Mouse (Mus musculus): Measurements from ENCODE around the gene Rasl11b. TPM values are rescaled to one million over a fixed set of nuclear protein-coding genes. Genes with fewer than 3 reads are reported as not detected.

The Rasl11b gene
- polyA plus RNA-seq, 1 experiment from 2014 or later: 86.7 TPM

GRCm38 (mm10) chr5:74209640-74210039 lies 14.6 kb downstream of the Rasl11b start:
- ATAC-seq: no peak
- H3K36me3 ChIP-seq (ENCODE audit: insufficient read depth, low read length): no peaks in the 10 kb centered on the region
- H3K27ac ChIP-seq (ENCODE audit: low read length): no peak overlapping the region

GRCm38 (mm10) chr5:74211346-74211745 lies 16.3 kb downstream of the Rasl11b start:
- DNase-seq (ENCODE audit: low spot score) (peak; percentile 55), ATAC-seq (peak; percentile 44)
- Histone ChIP-seq H3K27ac (ENCODE audit: low read length) (no peak overlapping the region), H3K27me3 (replicated peaks; ENCODE audit: insufficient read depth, low read length) (no peaks in the 10 kb centered on the region), H3K4me1 (ENCODE audit: insufficient read depth, low read depth, low read length) (peaks cover 8% of the 10 kb centered on the region), H3K9me3 (ENCODE audit: low read length) (no peaks in the 10 kb centered on the region), H3K4me3 (ENCODE audit: low read depth, low read length) (no peak overlapping the region), H3K36me3 (ENCODE audit: insufficient read depth, low read length) (no peaks in the 10 kb centered on the region), H3K9ac (replicated peaks; ENCODE audit: low read depth) (no peak overlapping the region), H3K4me2 (replicated peaks; ENCODE audit: low read depth, low read length) (no peak overlapping the region)
- TF ChIP-seq CTCF (IDR thresholded peaks at IDR 0.05) (no peak), EP300 (IDR thresholded peaks at IDR 0.05) (no peak)
- WGBS: 46% methylated on average over 11 of the region's 11 CpGs

More at GRCm38 (mm10) chr5:74209640-74210039, 14.6 kb downstream of the Rasl11b start:
- Histone ChIP-seq H3K27me3 (replicated peaks; ENCODE audit: insufficient read depth, low read length) (no peaks in the 10 kb centered on the region), H3K4me3 (ENCODE audit: low read depth, low read length) (no peak overlapping the region), H3K9me3 (ENCODE audit: low read length) (no peaks in the 10 kb centered on the region), H3K9ac (replicated peaks; ENCODE audit: low read depth) (no peak overlapping the region), H3K4me1 (ENCODE audit: insufficient read depth, low read depth, low read length) (peaks cover 8% of the 10 kb centered on the region), H3K4me2 (replicated peaks; ENCODE audit: low read depth, low read length) (no peak overlapping the region)
- 61% methylated on average over 4 of the region's 4 CpGs for WGBS
- TF ChIP-seq EP300 (IDR thresholded peaks at IDR 0.05) (no peak), CTCF (IDR thresholded peaks at IDR 0.05) (no peak)
- DNase-seq (ENCODE audit: low spot score): no peak

- Histone ChIP-seq H3K27ac (ENCODE audit: low read length) (no peak overlapping the region), H3K4me2 (replicated peaks; ENCODE audit: low read depth, low read length) (no peak overlapping the region; the same call in 1 of the 2 replicates), H3K4me3 (ENCODE audit: low read depth, low read length) (no peak overlapping the region), H3K9ac (replicated peaks; ENCODE audit: low read depth) (no peak overlapping the region), H3K36me3 (ENCODE audit: insufficient read depth, low read length) (no peaks in the 10 kb centered on the region), H3K4me1 (ENCODE audit: insufficient read depth, low read depth, low read length) (peaks cover 8% of the 10 kb centered on the region), H3K27me3 (replicated peaks; ENCODE audit: insufficient read depth, low read length) (no peaks in the 10 kb centered on the region), H3K9me3 (ENCODE audit: low read length) (no peaks in the 10 kb centered on the region)
- WGBS: 35% methylated on average over 7 of the region's 7 CpGs
- no peak for DNase-seq (ENCODE audit: low spot score)
- TF ChIP-seq CTCF (IDR thresholded peaks at IDR 0.05) (no peak), EP300 (IDR thresholded peaks at IDR 0.05) (no peak)
- no peak for ATAC-seq
Observed at GRCm38 (mm10) chr5:74214501-74215110, 19.5 kb downstream of the Rasl11b start.

- Histone ChIP-seq H3K36me3 (ENCODE audit: insufficient read depth, low read length) (no peaks in the 10 kb centered on the region), H3K27ac (ENCODE audit: low read length) (no peak overlapping the region), H3K4me2 (replicated peaks; ENCODE audit: low read depth, low read length) (no peak overlapping the region; the same call in 1 of the 2 replicates), H3K27me3 (replicated peaks; ENCODE audit: insufficient read depth, low read length) (no peaks in the 10 kb centered on the region), H3K4me3 (ENCODE audit: low read depth, low read length) (no peak overlapping the region), H3K9ac (replicated peaks; ENCODE audit: low read depth) (no peak overlapping the region), H3K9me3 (ENCODE audit: low read length) (no peaks in the 10 kb centered on the region), H3K4me1 (ENCODE audit: insufficient read depth, low read depth, low read length) (peaks cover 8% of the 10 kb centered on the region)
- no peak for TF ChIP-seq CTCF (IDR thresholded peaks at IDR 0.05)
- TF ChIP-seq EP300 (IDR thresholded peaks at IDR 0.05): no peak
- 53% methylated on average over 4 of the region's 4 CpGs for WGBS
- no peak for DNase-seq (ENCODE audit: low spot score)
- ATAC-seq: 0 out of 2 replicates have a peak, but pooled peaks have one; percentile 21
Observed at GRCm38 (mm10) chr5:74215125-74215524, 20.0 kb downstream of the Rasl11b start.

GRCm38 (mm10) chr5:74218524-74218923 lies 23.4 kb downstream of the Rasl11b start:
- WGBS: 72% methylated on average over 4 of the region's 4 CpGs

GRCm38 (mm10) chr5:74222626-74223025 lies 27.5 kb downstream of the Rasl11b start:
- no peaks in the 10 kb centered on the region for H3K27me3 ChIP-seq (replicated peaks; ENCODE audit: insufficient read depth, low read length)
- no peaks in the 10 kb centered on the region for H3K9me3 ChIP-seq (ENCODE audit: low read length)
- ATAC-seq (no peak), DNase-seq (ENCODE audit: low spot score) (no peak)
- 71% methylated on average over 4 of the region's 4 CpGs for WGBS
- H3K36me3 ChIP-seq (ENCODE audit: insufficient read depth, low read length): no peaks in the 10 kb centered on the region
- no peak overlapping the region for H3K27ac ChIP-seq (ENCODE audit: low read length)
- no peaks in the 10 kb centered on the region for H3K4me1 ChIP-seq (ENCODE audit: insufficient read depth, low read depth, low read length)
- H3K4me2 ChIP-seq (replicated peaks; ENCODE audit: low read depth, low read length): no peak overlapping the region
- no peak overlapping the region for H3K9ac ChIP-seq (replicated peaks; ENCODE audit: low read depth)
- TF ChIP-seq CTCF (IDR thresholded peaks at IDR 0.05) (no peak), EP300 (IDR thresholded peaks at IDR 0.05) (no peak)
- H3K4me3 ChIP-seq (ENCODE audit: low read depth, low read length): no peak overlapping the region

More at GRCm38 (mm10) chr5:74218524-74218923, 23.4 kb downstream of the Rasl11b start:
- H3K4me3 ChIP-seq (ENCODE audit: low read depth, low read length): no peak overlapping the region
- no peak overlapping the region for H3K27ac ChIP-seq (ENCODE audit: low read length)
- TF ChIP-seq EP300 (IDR thresholded peaks at IDR 0.05) (no peak), CTCF (IDR thresholded peaks at IDR 0.05) (no peak)
- H3K36me3 ChIP-seq (ENCODE audit: insufficient read depth, low read length): no peaks in the 10 kb centered on the region
- no peaks in the 10 kb centered on the region for H3K27me3 ChIP-seq (replicated peaks; ENCODE audit: insufficient read depth, low read length)
- DNase-seq (ENCODE audit: low spot score) (no peak), ATAC-seq (no peak)
- no peaks in the 10 kb centered on the region; the same call in 1 of the 2 replicates for H3K4me1 ChIP-seq (ENCODE audit: insufficient read depth, low read depth, low read length)
- no peak overlapping the region for H3K9ac ChIP-seq (replicated peaks; ENCODE audit: low read depth)
- H3K9me3 ChIP-seq (ENCODE audit: low read length): no peaks in the 10 kb centered on the region
- no peak overlapping the region for H3K4me2 ChIP-seq (replicated peaks; ENCODE audit: low read depth, low read length)
